12 mouse cellular contexts compared by ENCODE assay signal in the genomic region with DNA sequence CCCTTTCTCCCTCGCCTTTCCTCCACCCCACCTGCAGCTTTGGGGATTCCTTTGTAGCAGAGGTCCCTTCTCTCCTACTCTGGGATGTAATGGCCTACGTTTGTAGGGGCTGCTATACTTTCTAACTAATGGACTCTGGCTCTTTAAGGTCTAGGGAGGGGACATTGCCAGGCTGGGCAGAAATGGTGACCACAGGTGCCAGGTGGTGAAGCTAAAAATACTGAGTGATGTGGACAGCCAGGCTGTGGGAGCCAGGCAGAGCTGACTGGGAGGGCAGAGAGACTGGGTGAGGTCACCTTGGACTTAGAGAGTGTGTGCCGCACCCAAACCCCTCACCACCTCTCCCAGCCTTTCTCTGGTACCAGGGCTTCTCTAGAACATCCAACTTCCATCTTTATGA. TPM values are rescaled to one million over a fixed set of nuclear protein-coding genes. Genes with fewer than 3 reads are reported as not detected.
DNase-seq lines count a peak whose midpoint lies in the region; ATAC-seq lines count a peak whose summit lies in the region.
"Had no signal": no experiment of that assay in that cellular context is flagged by ENCODE, and none has a peak within 500 bp of the region (broad histone marks: within the 10 kb centered on the region; RNA-seq: fewer than 3 reads in every experiment).

No protein-coding gene starts in this region.

- DNase-seq in cerebellum, postnatal 4 days (ENCODE audit: low spot score in 2 of 2): no peak
- DNase-seq in cerebellum, postnatal 10 days: peak; percentile 71 to 76
- peak; percentile 58 for DNase-seq in heart, adult 8-10 months (ENCODE audit: low spot score)
- peak; percentile 64 for DNase-seq in heart, postnatal 4 days
- DNase-seq in kidney, adult 8-10 months: no peak
- no peak for DNase-seq in layer of hippocampus, adult 11-12 months (ENCODE audit: low spot score)
- no peak for DNase-seq in left cerebral cortex, adult 11 months (ENCODE audit: low spot score)
- DNase-seq: kidney, postnatal 14 days; left cerebral cortex, postnatal 4 days; liver, embryonic 13.5 days had no signal

- ATAC-seq in cerebellum, adult (ENCODE audit: insufficient number of reproducible peaks, low FRiP score, low TSS enrichment): peak; percentile 71
- ATAC-seq: forebrain, embryonic 15.5 days had no signal

RNA-seq across cellular contexts. Expression of a gene that starts 20.7 kb away (rescaled TPM):
- 10 to 100 TPM; 73.6 to 99.4 (median 84.5) TPM for total RNA-seq in heart, adult 8-10 months (2022)
- total RNA-seq in heart, postnatal 4 days (2021): 10 to 100 TPM; 40.4 to 46.3 TPM

RNA-seq across cellular contexts. Expression of a gene that starts 51.4 kb away (rescaled TPM):
- total RNA-seq in heart, adult 8-10 months (2022): 10 to 100 TPM; 12.3 to 22.8 (median 18.8) TPM
- 10 to 100 TPM; 48.9 to 50.3 TPM for total RNA-seq in heart, postnatal 4 days (2021)

Comparison
In these comparisons a context has a peak if more than half of its experiments do, and no peak if none do; other contexts are left out.
1. DNase-seq: peak in cerebellum, postnatal 10 days (2 of 2), heart, adult 8-10 months (single experiment) and heart, postnatal 4 days (single experiment); none in cerebellum, postnatal 4 days (0 of 2), kidney, adult 8-10 months (0 of 2), layer of hippocampus, adult 11-12 months (single experiment) and left cerebral cortex, adult 11 months (single experiment).